Mouse (Mus musculus) CD4-positive, CD25-positive, alpha-beta regulatory T cell, adult 4 months (primary cell): Measurements from ENCODE around the gene Uhrf1bp1. TPM values are rescaled to one million over a fixed set of nuclear protein-coding genes. Genes with fewer than 3 reads are reported as not detected.

Experiments
- ATAC-seq: one replicate; pipeline ENCODE4 v1.8.0; 2017
- polyA plus RNA-seq, 2 experiments: library from polyadenylated mRNA; unstranded; fragments of 100-300 nt; shearing (Covaris generic); gene quantifications; one replicate each; pipeline ENCODE4 v1.2.1; 2017

The Uhrf1bp1 gene
- polyA plus RNA-seq, 2 experiments from 2014 or later = 0.65 to 1.3 TPM

- peak; percentile 98 for ATAC-seq
Measured at GRCm38 (mm10) chr17:27839469-27840252, 16.6 kb upstream of the Uhrf1bp1 start.

GRCm38 (mm10) chr17:27848351-27848750 is 7.9 kb upstream of the Uhrf1bp1 start:
- no peak for ATAC-seq

DNA sequence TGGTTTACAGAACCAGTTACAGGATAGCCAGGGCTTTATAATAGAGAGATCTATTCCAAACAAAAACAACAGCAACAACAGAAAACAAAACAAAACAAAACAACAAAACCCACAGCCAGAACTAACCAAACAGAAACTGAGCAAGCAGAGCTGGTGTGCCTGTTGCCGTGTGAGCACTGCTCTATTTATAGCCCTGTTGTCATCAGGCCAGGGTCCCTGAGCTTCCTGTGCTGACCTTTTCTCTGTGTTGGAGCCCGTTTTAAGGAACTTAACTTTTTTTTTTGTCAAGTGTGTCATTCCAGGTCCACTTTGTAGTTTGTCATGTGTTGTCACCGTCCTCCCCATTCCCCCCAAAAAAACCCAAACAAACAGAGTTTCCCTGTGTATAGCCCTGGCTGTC is 5.2 kb upstream of the Uhrf1bp1 start:
- no peak for ATAC-seq

- ATAC-seq = peak; percentile 46
Measured at GRCm38 (mm10) chr17:27856798-27857648, 782 bp downstream of the Uhrf1bp1 start.

DNA sequence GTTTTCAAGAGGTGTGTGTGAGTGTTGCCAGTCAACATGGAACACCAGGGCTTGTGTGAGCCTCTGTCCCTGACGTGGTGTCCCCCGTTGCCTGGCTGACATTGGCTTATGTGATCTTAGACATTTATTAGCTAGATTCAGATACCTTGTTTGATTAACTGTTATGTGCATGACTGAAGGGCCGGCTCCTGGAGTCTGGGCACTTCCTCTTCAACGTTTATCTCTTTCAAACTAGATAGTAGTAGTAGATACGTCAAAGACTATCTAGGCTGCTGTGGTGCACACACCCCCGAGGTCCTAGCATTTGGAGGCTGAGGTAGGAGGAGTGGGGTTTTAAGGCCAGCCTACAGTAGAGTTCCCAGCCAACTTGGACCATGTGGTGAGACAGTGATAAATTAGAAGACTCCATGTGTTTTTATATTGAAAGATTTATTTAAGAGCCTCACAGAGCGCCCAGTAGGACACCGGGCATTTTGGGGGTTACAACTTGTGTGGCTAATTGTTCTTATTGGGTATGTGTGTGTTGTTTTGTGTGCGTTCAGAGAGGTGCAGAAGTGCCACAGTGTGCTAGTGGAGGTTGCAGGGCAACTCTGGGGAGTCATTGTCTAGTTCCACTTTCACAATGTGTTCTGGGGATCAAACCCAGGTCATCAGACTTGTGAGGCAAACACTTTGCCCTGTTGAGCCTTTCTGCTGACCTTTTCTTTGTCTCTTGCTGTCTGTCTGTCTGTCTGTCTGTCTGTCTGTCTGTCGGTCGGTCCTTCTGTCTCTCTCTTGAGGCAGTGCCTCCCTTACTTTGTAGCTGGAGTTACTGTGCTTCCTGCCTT is 1.6 kb downstream of the Uhrf1bp1 start:
- no peak for ATAC-seq

DNA sequence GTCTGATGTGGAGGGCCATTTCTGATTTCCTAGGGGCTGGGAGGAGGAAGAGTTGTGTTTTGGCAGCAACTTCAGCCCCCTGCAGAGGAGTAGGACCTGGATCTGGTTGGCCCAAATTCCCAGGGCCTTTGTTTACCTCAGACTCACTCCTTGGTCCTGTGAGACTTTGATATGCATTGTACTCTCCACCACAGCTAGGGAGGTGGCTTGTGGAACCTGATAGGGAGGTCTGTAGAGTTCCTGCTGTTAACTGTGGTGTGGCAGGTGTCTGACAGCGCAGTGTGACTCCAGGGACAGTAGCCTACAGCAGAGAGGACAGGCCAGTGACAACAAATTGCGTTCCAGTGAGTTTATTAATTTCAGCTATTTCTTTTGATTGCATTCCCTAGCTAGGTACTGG is 2.9 kb downstream of the Uhrf1bp1 start:
- ATAC-seq = no peak

- ATAC-seq = no peak
Measured at GRCm38 (mm10) chr17:27865461-27865860, 9.2 kb downstream of the Uhrf1bp1 start.

- no peak for ATAC-seq
Measured at GRCm38 (mm10) chr17:27866737-27867136, 10.5 kb downstream of the Uhrf1bp1 start.

DNA sequence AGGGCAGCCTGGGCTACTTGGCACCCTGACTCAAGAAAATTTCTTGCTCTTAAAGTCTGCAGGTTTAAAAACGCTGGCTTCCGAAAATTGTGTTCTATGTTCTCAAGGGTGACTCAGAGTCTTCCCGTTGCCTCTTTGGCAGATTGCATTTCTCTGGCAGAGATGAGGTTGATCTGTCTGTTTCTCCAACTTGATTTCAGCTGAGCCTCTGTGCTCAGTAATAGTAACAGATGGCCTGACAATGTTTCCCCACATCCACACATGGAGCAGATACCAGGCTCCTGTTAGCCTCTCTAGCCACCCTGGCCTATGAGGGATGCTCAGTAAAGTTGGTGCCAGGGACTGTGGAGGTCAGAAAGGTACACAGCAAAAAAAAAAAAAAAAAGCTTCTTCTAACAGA is 15.6 kb downstream of the Uhrf1bp1 start:
- ATAC-seq = no peak

DNA sequence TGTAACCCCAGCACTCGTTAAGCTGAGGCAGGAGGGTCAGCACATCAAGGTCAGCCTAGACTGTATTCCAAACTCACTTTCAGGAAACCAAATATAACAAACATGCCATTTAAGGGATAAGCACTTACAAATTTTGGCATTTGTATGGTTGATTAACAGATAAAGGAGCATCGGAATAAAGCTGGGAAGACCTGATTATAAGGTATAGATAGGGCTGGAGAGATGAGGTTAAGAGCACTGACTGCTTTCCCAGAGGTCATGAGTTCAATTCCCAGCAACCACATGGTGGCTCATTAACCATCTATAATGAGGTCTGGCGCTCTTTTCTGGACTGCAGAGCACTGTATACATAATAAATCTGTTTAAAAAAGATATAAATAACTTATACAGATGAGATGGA is 17.3 kb downstream of the Uhrf1bp1 start:
- no peak for ATAC-seq

- no peak for ATAC-seq
Measured at GRCm38 (mm10) chr17:27874510-27874909, 18.3 kb downstream of the Uhrf1bp1 start.

GRCm38 (mm10) chr17:27881518-27881917 is 25.3 kb downstream of the Uhrf1bp1 start:
- ATAC-seq = no peak

DNA sequence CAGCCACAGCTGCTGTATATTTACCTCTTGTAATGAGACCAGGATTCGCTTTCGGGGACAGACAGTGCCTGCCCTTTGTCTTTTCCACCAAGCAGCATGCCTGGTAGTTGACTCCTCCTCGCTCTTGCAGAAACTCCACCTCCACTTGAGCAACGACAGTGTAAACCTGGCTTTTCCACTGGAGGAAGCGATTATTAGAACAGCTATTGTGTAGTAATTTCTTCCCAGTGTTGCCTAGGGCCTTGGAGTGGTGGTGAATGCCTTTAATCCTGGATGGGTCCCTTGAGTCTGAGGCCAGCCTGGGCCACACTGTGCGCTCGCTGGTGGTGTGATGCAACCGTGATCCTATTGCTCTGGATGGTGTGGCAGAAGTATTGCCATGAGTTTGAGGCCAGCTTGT is 26.9 kb downstream of the Uhrf1bp1 start:
- no peak for ATAC-seq

DNA sequence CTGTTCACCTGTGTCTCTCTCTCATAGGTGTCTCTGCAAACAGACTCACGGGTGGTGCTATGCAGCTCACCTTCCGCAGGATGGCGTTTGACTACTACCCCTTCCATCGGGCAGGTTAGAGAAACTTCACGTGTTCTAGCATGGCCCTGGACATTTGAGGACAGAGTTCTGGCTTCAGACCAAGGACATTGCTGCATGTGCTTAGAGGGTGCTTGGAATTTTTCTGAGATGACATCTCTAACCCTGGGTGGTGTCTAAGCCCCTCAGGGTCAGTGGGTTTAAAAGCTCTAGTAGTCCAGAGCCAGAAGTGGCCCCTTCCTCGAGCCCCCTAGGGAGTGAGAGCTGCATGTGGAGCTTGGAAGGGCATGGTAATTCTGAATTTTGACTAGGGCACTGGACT is 27.8 kb downstream of the Uhrf1bp1 start:
- no peak for ATAC-seq

- no peak for ATAC-seq
Measured at GRCm38 (mm10) chr17:27886499-27887210, 30.4 kb downstream of the Uhrf1bp1 start.

DNA sequence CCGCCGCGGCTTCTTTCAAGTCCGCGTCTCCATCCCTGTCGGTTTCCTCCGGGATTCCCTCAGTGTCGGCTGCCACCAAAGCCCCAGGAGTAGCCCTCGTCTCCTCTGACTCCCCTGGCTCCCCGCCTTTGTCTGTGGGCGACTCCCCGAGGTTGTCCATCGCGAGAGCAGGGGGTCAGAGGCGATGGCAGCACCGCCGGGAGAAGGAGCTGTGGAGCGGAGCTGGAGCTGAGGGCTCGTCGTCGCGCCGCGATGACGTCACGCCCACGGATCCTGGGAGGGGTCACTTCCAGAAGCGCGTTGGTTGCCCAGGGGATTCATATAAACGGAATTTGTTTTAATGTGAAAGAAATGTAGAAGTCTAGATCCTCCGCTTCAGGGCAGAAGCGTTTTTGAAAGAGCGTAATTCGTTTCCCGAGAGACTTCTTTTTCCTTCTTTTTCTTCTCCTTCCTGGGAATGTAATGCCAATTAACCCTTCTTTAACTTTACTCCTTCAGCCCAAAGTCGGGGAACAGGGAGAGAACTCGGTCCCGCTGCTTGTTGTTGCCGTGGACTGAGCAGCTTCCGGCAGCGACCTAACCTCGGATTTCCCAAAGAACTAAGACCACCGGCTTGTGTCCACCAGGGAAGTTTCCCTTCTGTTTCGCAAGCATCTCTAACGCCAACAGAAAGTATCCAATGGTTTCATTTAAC is 51.4 kb downstream of the Uhrf1bp1 start:
- ATAC-seq = peak; percentile 43

DNA sequence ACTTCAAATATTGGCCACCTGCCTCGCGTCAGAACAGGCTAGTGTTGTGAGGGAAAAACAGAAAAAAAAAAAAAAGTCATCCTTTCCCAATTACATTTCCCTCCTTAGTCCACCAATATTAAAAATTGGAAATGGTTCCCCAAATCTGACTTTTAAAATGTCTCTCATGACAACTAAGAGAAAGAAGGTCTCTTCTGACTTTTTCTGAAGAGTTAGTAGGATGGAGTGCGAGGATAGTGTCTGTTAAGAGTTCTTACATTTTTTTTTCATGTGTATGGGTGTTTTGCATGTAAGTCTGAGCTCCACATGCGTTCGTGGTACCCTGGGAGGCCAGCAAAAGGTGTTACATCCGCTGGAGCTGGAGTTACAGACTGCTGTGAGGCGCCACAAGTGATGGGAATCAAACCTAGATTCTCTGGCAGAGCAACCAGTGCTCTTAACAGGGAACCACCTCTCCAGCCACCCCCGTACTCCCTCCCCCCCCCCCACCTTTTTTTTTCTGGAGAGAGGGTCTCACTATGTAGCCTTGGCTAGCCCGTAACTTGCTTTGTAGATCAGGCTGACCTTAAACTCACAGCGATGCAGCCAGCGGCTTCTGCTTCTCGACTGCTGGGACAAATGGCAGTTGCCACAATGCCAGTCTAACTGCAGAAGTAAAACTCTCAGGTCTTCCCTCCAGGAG is 52.1 kb downstream of the Uhrf1bp1 start:
- ATAC-seq = peak; percentile 42

GRCm38 (mm10) chr17:27908888-27909621 is 52.8 kb downstream of the Uhrf1bp1 start, which contains the start of gene Anks1:
Gene Anks1 (plus strand): TSS chr17:27909306.
- peak; percentile 77 for ATAC-seq

DNA sequence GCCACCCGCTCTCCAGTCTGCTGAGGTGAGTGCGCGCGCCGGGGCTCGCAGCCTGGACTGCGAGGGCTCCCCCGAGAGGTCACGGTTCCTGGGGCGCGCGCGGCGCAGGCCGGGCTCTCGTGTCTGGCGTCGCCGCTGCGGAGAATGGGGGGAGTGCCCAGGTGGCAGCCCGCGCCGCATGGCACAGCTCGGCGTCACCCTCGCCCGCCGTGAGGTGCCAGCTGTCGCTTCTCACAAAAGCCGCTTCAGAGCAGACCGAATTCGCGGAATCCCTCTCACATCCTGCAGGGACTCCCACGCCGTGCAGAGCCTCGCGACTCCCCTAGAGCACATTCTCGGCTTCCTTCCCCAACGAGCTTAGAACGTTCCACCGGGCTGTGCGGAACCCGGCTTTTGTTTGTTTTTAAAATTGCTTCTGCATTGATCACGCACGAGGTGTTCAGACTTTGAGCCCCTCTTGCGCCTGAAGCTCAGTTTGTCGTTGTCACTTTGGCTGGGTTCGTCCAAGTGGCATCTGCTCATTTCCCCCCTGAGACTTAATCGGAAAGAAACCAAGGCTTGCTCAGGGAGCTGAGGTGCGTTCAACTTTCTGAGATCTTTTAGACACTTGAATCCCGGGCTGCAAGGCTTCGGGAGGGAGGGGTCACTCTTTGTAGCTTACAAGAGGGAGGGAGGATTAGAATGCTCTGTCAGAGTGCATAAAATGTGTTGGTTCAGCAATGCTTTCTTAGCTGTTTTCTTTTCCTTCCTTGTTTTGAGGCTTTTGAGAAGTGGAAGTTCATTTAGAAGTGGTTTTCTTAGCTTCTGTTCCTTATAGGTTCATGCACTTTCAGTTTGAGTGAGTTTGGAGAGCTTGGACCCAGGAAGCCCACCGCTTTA is 53.6 kb downstream of the Uhrf1bp1 start, which contains the start of gene Taf11:
Taf11 (minus strand) TSS at position 223 of the 879 bp plus-strand sequence.
- peak; percentile 57 for ATAC-seq
